Mouse (Mus musculus): Measurements from ENCODE around the gene Zfp277.

DNA sequence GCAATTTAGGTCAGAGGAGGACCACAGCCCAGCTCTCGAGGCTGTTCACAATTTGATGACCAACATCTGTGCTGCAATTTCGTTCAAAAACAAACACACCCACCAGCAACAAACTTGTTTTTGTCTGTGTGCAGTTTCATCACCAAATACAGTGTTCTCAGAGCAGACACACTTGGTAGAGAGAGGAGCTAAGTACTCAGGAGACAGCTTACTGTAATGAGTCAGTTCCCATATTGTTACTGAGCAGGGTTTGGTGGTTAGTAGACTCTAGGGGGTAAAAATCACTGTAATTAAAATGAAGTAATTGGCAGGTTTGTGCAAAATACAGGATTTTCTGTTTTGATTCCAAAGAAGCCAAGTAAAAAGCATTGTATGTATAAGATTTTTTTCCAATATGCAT is 28.0 kb upstream of the Zfp277 start:
- TF ChIP-seq POLR2A (IDR thresholded peaks at IDR 0.05; ENCODE audit: borderline replicate concordance, extremely low read depth, low read depth, low read length) (no peak), CTCF (IDR thresholded peaks at IDR 0.05; ENCODE audit: insufficient read depth, low read length) (no peak)

Data from lung, adult 2 months (tissue).